Mouse (Mus musculus) layer of hippocampus, postnatal 10 days (tissue): Measurements from ENCODE around the gene Pfkp. TPM values are rescaled to one million over a fixed set of nuclear protein-coding genes. Genes with fewer than 3 reads are reported as not detected.

Source experiments
- total RNA-seq, 2 experiments: library from RNA; stranded (reverse); gene quantifications; 2 replicates each; pipeline ENCODE4 v1.2.3; 2021

The Pfkp gene
- total RNA-seq, 2 experiments from 2014 or later, result 323 to 335 TPM

Other genes with a start within 250 kb of the Pfkp start
- gene Pitrm1, start 100.6 kb downstream of the Pfkp start, total RNA-seq, result 10 to 100 TPM; 57.9 to 60.6 TPM